Mouse (Mus musculus): Measurements from ENCODE around the gene Snph. TPM values are rescaled to one million over a fixed set of nuclear protein-coding genes. Genes with fewer than 3 reads are reported as not detected.
A peak's percentile ranks its signal among the peaks of the same experiment; 100 is the strongest.

Snph gene
- polyA plus RNA-seq, 1 experiment from 2014 or later, result 2.0 TPM

DNA sequence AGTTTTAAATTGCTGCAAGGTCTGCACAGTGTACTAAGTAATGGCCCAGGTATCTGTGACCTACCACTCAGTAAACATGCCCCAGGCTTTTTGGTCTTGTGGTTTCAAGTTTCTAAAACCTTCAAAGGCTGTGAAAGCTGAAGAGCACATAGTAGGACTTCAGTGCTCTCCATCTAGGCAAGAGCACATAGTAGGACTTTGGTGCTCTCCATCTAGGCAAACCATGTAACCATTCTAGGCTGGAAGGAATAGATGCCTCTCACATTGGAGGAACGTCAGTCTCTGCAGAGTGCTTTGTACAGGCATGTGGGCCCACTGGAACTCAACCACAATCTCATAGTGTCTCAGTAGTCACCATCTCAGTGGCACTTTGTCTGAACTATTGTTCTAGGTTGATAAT is 68.4 kb downstream of the Snph start:
- Histone ChIP-seq H3K4me3 (replicated peaks) (no peak overlapping the region), H3K27ac (no peak overlapping the region)

GRCm38 (mm10) chr2:151562930-151563921 is 69.2 kb downstream of the Snph start:
- ATAC-seq, result peak; percentile 93
- no peak overlapping the region for H3K4me3 ChIP-seq (replicated peaks)
- no peaks in the 10 kb centered on the region for H3K27me3 ChIP-seq (replicated peaks)
- no peak overlapping the region for H3K9ac ChIP-seq
- H3K9me3 ChIP-seq, result no peaks in the 10 kb centered on the region
- 71% methylated on average over 7 of the region's 7 CpGs for WGBS
- 0 out of 2 replicates have a peak, but pooled peaks cover 4% of the 10 kb centered on the region for H3K4me1 ChIP-seq (replicated peaks)
- H3K4me2 ChIP-seq (replicated peaks), result no peak overlapping the region
- H3K36me3 ChIP-seq, result peaks cover 21% of the 10 kb centered on the region
- H3K27ac ChIP-seq, result 0 out of 2 replicates have a peak overlapping the region, but pooled peaks have one; percentile 58

More for the DNA sequence above, 68.4 kb downstream of the Snph start:
- H3K4me2 ChIP-seq (replicated peaks), result no peak overlapping the region
- peak; percentile 6; the same call in 1 of the 2 replicates for ATAC-seq
- H3K9ac ChIP-seq, result no peak overlapping the region
- peaks cover 21% of the 10 kb centered on the region for H3K36me3 ChIP-seq
- H3K27me3 ChIP-seq (replicated peaks), result no peaks in the 10 kb centered on the region
- H3K4me1 ChIP-seq (replicated peaks), result 0 out of 2 replicates have a peak, but pooled peaks cover 4% of the 10 kb centered on the region
- 82% methylated on average over 1 of the region's 1 CpGs for WGBS
- H3K9me3 ChIP-seq, result no peaks in the 10 kb centered on the region

GRCm38 (mm10) chr2:151549615-151550121 is 82.7 kb downstream of the Snph start:
- Histone ChIP-seq H3K9me3 (no peaks in the 10 kb centered on the region), H3K4me3 (replicated peaks) (no peak overlapping the region), H3K27me3 (replicated peaks) (no peaks in the 10 kb centered on the region), H3K9ac (no peak overlapping the region), H3K27ac (no peak overlapping the region), H3K4me1 (replicated peaks) (peaks cover 19% of the 10 kb centered on the region), H3K4me2 (replicated peaks) (no peak overlapping the region), H3K36me3 (peaks cover 17% of the 10 kb centered on the region; the same call in 1 of the 2 replicates)
- 91% methylated on average over 3 of the region's 3 CpGs for WGBS
- ATAC-seq, result no peak

GRCm38 (mm10) chr2:151546571-151546970 is 85.8 kb downstream of the Snph start:
- no peak for ATAC-seq
- H3K9me3 ChIP-seq, result no peaks in the 10 kb centered on the region
- no peak overlapping the region for H3K4me3 ChIP-seq (replicated peaks)
- H3K9ac ChIP-seq, result no peak overlapping the region
- no peaks in the 10 kb centered on the region for H3K27me3 ChIP-seq (replicated peaks)
- H3K27ac ChIP-seq, result no peak overlapping the region
- H3K4me1 ChIP-seq (replicated peaks), result peaks cover 29% of the 10 kb centered on the region
- H3K4me2 ChIP-seq (replicated peaks), result no peak overlapping the region
- 0 out of 2 replicates have a peak, but pooled peaks cover 4% of the 10 kb centered on the region for H3K36me3 ChIP-seq
- WGBS, result 85% methylated on average over 4 of the region's 4 CpGs

DNA sequence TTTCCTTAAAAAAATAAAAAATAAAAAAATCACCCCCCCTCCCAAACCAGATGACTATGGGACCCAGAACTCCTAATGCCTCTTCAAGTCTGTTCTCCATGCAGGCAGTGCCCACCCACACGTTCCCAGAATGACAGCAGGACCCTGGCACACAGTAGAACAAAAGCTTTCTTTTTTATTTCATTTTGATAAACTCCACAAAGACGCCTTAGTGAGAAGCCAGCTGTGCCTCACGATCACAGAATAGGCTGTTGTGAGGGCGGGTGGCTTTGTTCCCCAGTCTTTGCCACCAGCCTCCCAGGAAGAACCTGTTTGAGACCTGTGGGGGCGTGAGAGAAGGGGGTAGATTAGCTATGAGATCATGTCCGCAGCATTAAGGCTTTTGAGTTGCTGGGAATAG is 87.7 kb downstream of the Snph start:
- Histone ChIP-seq H3K4me2 (replicated peaks) (peak overlapping the region; percentile 67), H3K9ac (peak overlapping the region; percentile 13; the same call in 1 of the 2 replicates), H3K4me3 (replicated peaks) (no peak overlapping the region; the same call in 1 of the 2 replicates), H3K9me3 (no peaks in the 10 kb centered on the region), H3K27ac (no peak overlapping the region), H3K36me3 (no peaks in the 10 kb centered on the region), H3K4me1 (replicated peaks) (peaks cover 32% of the 10 kb centered on the region), H3K27me3 (replicated peaks) (no peaks in the 10 kb centered on the region)
- ATAC-seq, result no peak
- WGBS, result 60% methylated on average over 6 of the region's 6 CpGs

GRCm38 (mm10) chr2:151543063-151543895 is 89.1 kb downstream of the Snph start:
- Histone ChIP-seq H3K27ac (peak overlapping the region; percentile 95), H3K27me3 (replicated peaks) (no peaks in the 10 kb centered on the region), H3K9ac (peak overlapping the region; percentile 91), H3K9me3 (no peaks in the 10 kb centered on the region), H3K4me3 (replicated peaks) (peak overlapping the region; percentile 88), H3K4me1 (replicated peaks) (peaks cover 27% of the 10 kb centered on the region), H3K36me3 (no peaks in the 10 kb centered on the region), H3K4me2 (replicated peaks) (peak overlapping the region; percentile 67)
- ATAC-seq, result peak; percentile 19; the same call in 1 of the 2 replicates
- 2% methylated on average over 21 of the region's 21 CpGs for WGBS

- no peaks in the 10 kb centered on the region for H3K27me3 ChIP-seq (replicated peaks)
- ATAC-seq, result peak; percentile 98
- H3K4me3 ChIP-seq (replicated peaks), result peak within 1 kb of the TSS; percentile 88
- no peaks in the 10 kb centered on the region for H3K9me3 ChIP-seq
- peak within 1 kb of the TSS; percentile 67 for H3K4me2 ChIP-seq (replicated peaks)
- peak within 1 kb of the TSS; percentile 91 for H3K9ac ChIP-seq
- H3K36me3 ChIP-seq, result no peaks in the 10 kb centered on the region
- peak within 1 kb of the TSS; percentile 95 for H3K27ac ChIP-seq
- H3K4me1 ChIP-seq (replicated peaks), result peaks cover 27% of the 10 kb centered on the region
- under 1% methylated on average over 89 of the region's 93 CpGs for WGBS
Observed at GRCm38 (mm10) chr2:151542323-151543062, 89.9 kb downstream of the Snph start, which contains the start of gene Fkbp1a. Gene Fkbp1a, plus strand, starts transcription at chr2:151542483.

Other genes starting within 250 kb of the Snph start
- not detected in 2 replicates for gene 4921509C19Rik, start 156.4 kb downstream of the Snph start, polyA plus RNA-seq (2015; fragmentation: Nextera tagmentation; extraction: Ambion mirVana)
- gene Nsfl1c, start 138.4 kb downstream of the Snph start, polyA plus RNA-seq (2015; fragmentation: Nextera tagmentation; extraction: Ambion mirVana), result 187 and 189 TPM in 2 replicates
- gene Fkbp1a, start 90.1 kb downstream of the Snph start, polyA plus RNA-seq (2015; fragmentation: Nextera tagmentation; extraction: Ambion mirVana), result 589 and 626 TPM in 2 replicates
- 15.7 and 15.9 TPM in 2 replicates for gene Sdcbp2, start 60.0 kb downstream of the Snph start, polyA plus RNA-seq (2015; fragmentation: Nextera tagmentation; extraction: Ambion mirVana)
- not detected in 2 replicates for gene Rad21l, start 35.9 kb upstream of the Snph start, polyA plus RNA-seq (2015; fragmentation: Nextera tagmentation; extraction: Ambion mirVana)
- 2.0 and 2.2 TPM in 2 replicates for gene Tmem74b, start 69.4 kb upstream of the Snph start, polyA plus RNA-seq (2015; fragmentation: Nextera tagmentation; extraction: Ambion mirVana)
- 39.8 and 42.2 TPM in 2 replicates for gene Psmf1, start 111.6 kb upstream of the Snph start, polyA plus RNA-seq (2015; fragmentation: Nextera tagmentation; extraction: Ambion mirVana)
- 0.09 TPM in 1 of 2 replicates, not detected in the other for gene Rspo4, start 210.3 kb upstream of the Snph start, polyA plus RNA-seq (2015; fragmentation: Nextera tagmentation; extraction: Ambion mirVana)